Mouse (Mus musculus): ENCODE data around the gene Treh. TPM values are rescaled to one million over a fixed set of nuclear protein-coding genes. Genes with fewer than 3 reads are reported as not detected.

Treh gene
- polyA plus RNA-seq, 1 experiment from 2014 or later = not detected

DNA sequence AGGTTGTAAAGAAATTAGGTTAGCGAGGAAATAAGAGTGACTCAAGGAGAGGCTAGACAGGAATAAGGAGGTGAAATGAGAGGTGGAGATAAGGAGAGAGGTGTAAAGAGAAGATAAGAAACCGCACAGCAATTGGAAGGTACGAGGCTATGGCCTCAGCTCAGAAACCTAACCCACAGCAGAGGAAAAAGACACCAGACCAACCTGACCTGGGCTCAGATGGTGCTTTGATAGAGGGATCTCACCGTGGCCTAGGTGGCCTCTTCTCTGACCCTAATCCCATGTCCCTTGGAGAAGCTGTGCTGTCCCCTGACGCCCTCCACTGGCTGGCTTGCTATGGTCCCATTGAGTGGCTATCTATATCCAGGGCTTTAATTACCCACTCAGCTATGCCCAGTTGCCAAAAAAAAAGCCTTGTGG lies 59.1 kb downstream of the Treh start:
- WGBS = 73% methylated on average over 5 of the region's 5 CpGs
- H3K9ac ChIP-seq = no peak overlapping the region
- ATAC-seq (ENCODE audit: low FRiP score, low read depth) = no peak
- peak overlapping the region; percentile 97 for H3K4me2 ChIP-seq (replicated peaks)
- H3K27me3 ChIP-seq = peaks cover 7% of the 10 kb centered on the region; the same call in 1 of the 2 replicates
- peak overlapping the region; percentile 74 for H3K4me3 ChIP-seq
- H3K27ac ChIP-seq = peak overlapping the region; percentile 91; the same call in 1 of the 2 replicates
- H3K9me3 ChIP-seq = no peaks in the 10 kb centered on the region
- peaks cover 40% of the 10 kb centered on the region for H3K4me1 ChIP-seq
- no peaks in the 10 kb centered on the region; the same call in 1 of the 2 replicates for H3K36me3 ChIP-seq

DNA sequence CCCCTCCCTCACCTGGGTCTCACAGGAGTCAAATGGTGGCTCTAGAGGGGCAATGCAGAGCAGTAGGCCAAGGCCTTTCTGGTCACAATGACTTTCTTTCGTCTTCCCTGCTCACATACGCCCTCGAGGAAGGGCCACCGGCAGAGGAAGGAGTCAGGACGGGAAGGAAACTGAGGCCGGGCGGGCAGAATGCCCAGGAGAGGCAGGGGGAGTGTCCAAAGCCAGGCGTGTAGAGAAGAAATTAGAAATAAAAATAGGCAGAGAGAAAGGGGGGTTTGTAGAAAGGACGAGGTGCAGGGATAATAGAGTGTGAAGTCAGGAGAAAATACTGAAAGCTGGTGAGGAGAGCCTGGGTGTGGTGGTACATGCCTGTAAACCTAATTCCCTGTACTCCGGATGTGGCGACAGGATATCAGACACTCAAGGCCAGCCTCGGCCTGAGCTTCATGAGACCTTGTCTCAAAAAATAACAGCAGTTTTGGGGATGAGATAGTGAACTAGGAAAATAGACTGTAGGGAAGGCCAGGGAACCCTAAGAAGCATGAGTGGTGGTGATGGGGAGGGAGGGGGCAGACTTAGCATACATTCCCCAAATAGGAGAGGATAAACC lies 60.0 kb downstream of the Treh start:
- WGBS = 43% methylated on average over 12 of the region's 12 CpGs
- Histone ChIP-seq H3K4me1 (peaks cover 47% of the 10 kb centered on the region), H3K27ac (peak overlapping the region; percentile 91)

DNA sequence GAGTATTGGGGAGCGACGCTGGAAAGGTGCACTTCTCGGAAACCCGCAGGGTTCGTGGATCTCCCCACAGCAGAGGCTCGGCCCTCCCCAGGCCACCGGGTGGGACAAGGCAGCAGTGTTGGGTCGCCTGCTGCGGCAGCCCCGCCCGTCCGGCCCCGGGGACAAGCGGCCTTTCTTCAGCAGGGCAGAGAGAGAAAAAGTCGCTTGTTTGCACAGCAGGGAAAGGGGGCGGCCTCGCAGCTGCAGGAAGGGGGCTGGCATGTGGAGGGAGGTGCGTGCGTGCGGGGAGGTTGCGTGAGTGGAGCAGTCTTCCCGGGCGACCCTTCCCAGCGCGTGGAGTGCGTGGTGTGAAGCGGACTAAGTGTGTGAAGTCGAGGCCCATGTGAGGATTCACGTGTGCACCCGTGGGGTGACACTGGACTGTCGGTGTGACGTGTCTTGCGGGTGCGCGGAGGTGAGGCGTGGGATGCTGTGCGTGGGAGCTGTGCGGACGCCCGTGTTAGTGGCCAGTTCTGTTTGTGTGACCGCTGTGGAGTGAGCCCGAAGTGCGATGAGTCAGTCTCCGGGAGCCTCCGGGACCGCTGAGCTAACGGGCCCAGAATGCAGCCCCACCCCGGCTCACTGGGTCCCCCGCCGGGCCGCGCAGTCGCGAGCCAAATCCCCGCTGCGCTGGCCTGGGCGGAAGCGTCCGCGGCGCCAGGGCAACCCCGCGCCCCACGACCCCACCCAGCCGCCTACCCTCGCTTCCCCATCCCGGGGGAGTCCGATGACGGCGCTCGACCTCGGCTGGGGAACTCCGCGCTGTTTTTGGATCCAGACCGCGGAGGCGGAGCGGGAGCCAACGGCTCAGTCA lies 60.9 kb downstream of the Treh start:
- H3K4me3 ChIP-seq = peak overlapping the region; percentile 74
- H3K27me3 ChIP-seq = peaks cover 7% of the 10 kb centered on the region; the same call in 1 of the 2 replicates
- H3K4me2 ChIP-seq (replicated peaks) = peak overlapping the region; percentile 97
- H3K36me3 ChIP-seq = no peaks in the 10 kb centered on the region
- H3K9me3 ChIP-seq = no peaks in the 10 kb centered on the region
- H3K4me1 ChIP-seq = peaks cover 49% of the 10 kb centered on the region
- H3K27ac ChIP-seq = peak overlapping the region; percentile 91
- ATAC-seq (ENCODE audit: low FRiP score, low read depth) = peak; percentile 20
- WGBS = under 1% methylated on average over 79 of the region's 79 CpGs
- peak overlapping the region; percentile 84 for H3K9ac ChIP-seq

More for the DNA sequence above, 60.0 kb downstream of the Treh start:
- H3K4me3 ChIP-seq = peak overlapping the region; percentile 74
- no peaks in the 10 kb centered on the region for H3K9me3 ChIP-seq
- H3K27me3 ChIP-seq = peaks cover 7% of the 10 kb centered on the region; the same call in 1 of the 2 replicates
- no peaks in the 10 kb centered on the region; the same call in 1 of the 2 replicates for H3K36me3 ChIP-seq
- peak overlapping the region; percentile 97 for H3K4me2 ChIP-seq (replicated peaks)
- ATAC-seq (ENCODE audit: low FRiP score, low read depth) = no peak
- peak overlapping the region; percentile 84 for H3K9ac ChIP-seq

DNA sequence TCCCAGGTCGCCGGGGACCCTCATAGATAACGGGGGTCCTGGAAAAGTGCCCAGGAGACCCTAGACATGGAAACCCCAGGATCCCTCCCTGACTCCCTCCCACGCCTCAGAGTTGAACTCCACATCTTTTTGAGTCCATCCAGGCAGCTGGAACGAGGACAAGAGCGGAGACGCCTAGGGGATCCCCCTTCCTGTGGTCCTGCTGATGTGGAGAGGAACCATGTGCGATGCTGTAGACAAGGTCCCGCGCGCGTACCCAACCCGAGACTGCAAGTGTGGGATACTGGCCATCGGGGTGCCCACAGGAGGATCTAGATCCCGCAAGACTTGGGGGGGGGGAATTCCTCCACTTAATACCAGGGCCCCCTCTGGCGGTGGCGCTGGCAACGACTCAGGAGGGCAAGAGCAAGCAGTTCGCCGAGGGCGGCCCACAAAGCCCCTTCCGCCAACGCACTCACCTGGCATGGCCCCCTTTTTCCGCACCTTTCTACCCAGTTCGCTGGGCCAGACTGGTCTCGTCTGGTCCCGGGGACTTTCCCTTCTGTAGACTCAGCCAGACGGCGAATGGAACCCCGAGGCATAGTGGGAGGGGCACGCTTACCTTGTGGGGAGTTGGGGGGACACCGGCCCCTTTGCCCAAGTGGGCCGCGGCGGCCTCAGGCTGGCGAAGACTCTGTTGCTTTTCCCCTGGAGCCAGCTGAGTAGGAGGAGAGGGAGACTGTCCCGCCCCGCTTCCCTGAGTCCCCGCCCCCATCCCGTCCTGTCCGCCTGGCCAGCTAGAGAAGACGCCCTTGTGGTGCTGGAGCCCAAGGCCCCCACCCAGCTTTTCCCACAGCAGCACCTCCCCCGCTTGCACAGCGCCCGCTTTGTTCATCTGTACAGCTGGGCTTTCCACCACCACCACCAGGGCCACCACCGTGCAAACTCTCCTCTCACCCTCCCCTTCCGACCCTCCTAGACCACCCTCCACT lies 61.8 kb downstream of the Treh start, which contains the start of gene Phldb1:
Gene Phldb1, minus strand, starts transcription at position 675 of the 971 bp plus-strand sequence.
- H3K27me3 ChIP-seq = peaks cover 7% of the 10 kb centered on the region; the same call in 1 of the 2 replicates
- ATAC-seq (ENCODE audit: low FRiP score, low read depth) = peak; percentile 75
- H3K36me3 ChIP-seq = no peaks in the 10 kb centered on the region
- H3K4me1 ChIP-seq = peaks cover 49% of the 10 kb centered on the region
- H3K4me3 ChIP-seq = peak within 1 kb of the TSS; percentile 74
- peak within 1 kb of the TSS; percentile 91 for H3K27ac ChIP-seq
- no peaks in the 10 kb centered on the region for H3K9me3 ChIP-seq
- H3K9ac ChIP-seq = peak within 1 kb of the TSS; percentile 84
- under 1% methylated on average over 47 of the region's 47 CpGs for WGBS
- peak within 1 kb of the TSS; percentile 97 for H3K4me2 ChIP-seq (replicated peaks)

DNA sequence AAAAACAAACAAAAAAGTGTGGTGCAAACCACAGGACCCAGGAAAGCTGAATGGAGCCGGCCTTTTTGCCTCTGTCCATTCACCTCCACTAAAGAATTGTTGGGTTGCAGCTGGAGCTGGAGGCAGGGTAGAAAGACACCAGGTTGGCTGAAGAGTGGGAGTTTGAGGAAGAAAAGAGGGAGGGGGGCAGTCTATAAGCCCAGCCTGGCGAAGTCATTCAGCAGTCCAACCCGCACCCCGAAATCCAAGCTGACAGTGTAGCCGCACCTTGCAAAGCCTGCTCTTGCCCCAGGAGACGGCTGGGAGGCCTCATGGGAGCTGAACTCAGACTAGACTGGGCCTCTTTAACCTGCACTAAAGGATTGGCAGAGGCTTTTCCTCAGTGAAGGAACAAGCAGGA lies 62.9 kb downstream of the Treh start:
- Histone ChIP-seq H3K4me1 (peaks cover 49% of the 10 kb centered on the region), H3K27me3 (peaks cover 7% of the 10 kb centered on the region; the same call in 1 of the 2 replicates), H3K4me3 (no peak overlapping the region), H3K9ac (no peak overlapping the region), H3K4me2 (replicated peaks) (peak overlapping the region; percentile 97; the same call in 1 of the 2 replicates), H3K36me3 (peaks cover 2% of the 10 kb centered on the region; the same call in 1 of the 2 replicates), H3K27ac (peak overlapping the region; percentile 91), H3K9me3 (no peaks in the 10 kb centered on the region)
- ATAC-seq (ENCODE audit: low FRiP score, low read depth) = no peak
- WGBS = 78% methylated on average over 6 of the region's 6 CpGs

Other genes with a start within 250 kb of the Treh start
- not detected in 2 replicates for gene Foxr1, start 232.1 kb upstream of the Treh start, polyA plus RNA-seq (2015; fragmentation: Nextera tagmentation; extraction: Ambion mirVana)
- gene Upk2, start 218.3 kb upstream of the Treh start, polyA plus RNA-seq (2015; fragmentation: Nextera tagmentation; extraction: Ambion mirVana) = 0.31 and 0.36 TPM in 2 replicates
- gene Bcl9l, start 190.4 kb upstream of the Treh start, polyA plus RNA-seq (2015; fragmentation: Nextera tagmentation; extraction: Ambion mirVana) = 14.5 and 15.0 TPM in 2 replicates
- gene Cxcr5, start 111.4 kb upstream of the Treh start, polyA plus RNA-seq (2015; fragmentation: Nextera tagmentation; extraction: Ambion mirVana) = 0.09 TPM in 1 of 2 replicates, not detected in the other
- 25.8 and 26.0 TPM in 2 replicates for gene Ddx6, start 68.3 kb upstream of the Treh start, polyA plus RNA-seq (2015; fragmentation: Nextera tagmentation; extraction: Ambion mirVana)
- gene Phldb1, start 62.0 kb downstream of the Treh start, polyA plus RNA-seq (2015; fragmentation: Nextera tagmentation; extraction: Ambion mirVana) = 45.3 and 46.1 TPM in 2 replicates
- gene Arcn1, start 94.6 kb downstream of the Treh start, polyA plus RNA-seq (2015; fragmentation: Nextera tagmentation; extraction: Ambion mirVana) = 207 and 225 TPM in 2 replicates
- gene Ift46, start 94.7 kb downstream of the Treh start, polyA plus RNA-seq (2015; fragmentation: Nextera tagmentation; extraction: Ambion mirVana) = 146 and 152 TPM in 2 replicates
- gene Tmem25, start 126.1 kb downstream of the Treh start, polyA plus RNA-seq (2015; fragmentation: Nextera tagmentation; extraction: Ambion mirVana) = 4.9 and 5.1 TPM in 2 replicates
- gene Ttc36, start 129.8 kb downstream of the Treh start, polyA plus RNA-seq (2015; fragmentation: Nextera tagmentation; extraction: Ambion mirVana) = 0.47 TPM in 1 of 2 replicates, not detected in the other
- 18.0 and 20.3 TPM in 2 replicates for gene Kmt2a, start 208.1 kb downstream of the Treh start, polyA plus RNA-seq (2015; fragmentation: Nextera tagmentation; extraction: Ambion mirVana)
- 613 and 626 TPM in 2 replicates for gene Atp5l, start 247.5 kb downstream of the Treh start, polyA plus RNA-seq (2015; fragmentation: Nextera tagmentation; extraction: Ambion mirVana)

All from limb, embryonic 13.5 days (tissue).